Mouse (Mus musculus) midbrain, embryonic 13.5 days (tissue): ENCODE measurements around the gene Bcs1l. TPM values are rescaled to one million over a fixed set of nuclear protein-coding genes. Genes with fewer than 3 reads are reported as not detected.

ENCODE experiments used
- ATAC-seq: fragments of 200-750 bp; cut with Nextera tagmentation; 2 replicates; pipeline ENCODE4 v1.8.0; 2017; ENCODE audit warnings: mild to moderate bottlenecking, moderate TSS enrichment, moderate library complexity
- H3K27ac ChIP-seq: fragments of 300-500 bp; sonication (generic); 2 replicates; pipeline ENCODE4 v1.5.1; 2015; ENCODE audit warnings: inconsistent platforms, mild to moderate bottlenecking, moderate library complexity
- H3K27me3 ChIP-seq: fragments of 300-500 bp; sonication (generic); 2 replicates; pipeline ENCODE4 v1.6.1; 2015; ENCODE audit warnings: mild to moderate bottlenecking, inconsistent platforms
- H3K36me3 ChIP-seq: fragments of 300-500 bp; sonication (generic); 2 replicates; pipeline ENCODE4 v1.6.1; 2015; ENCODE audit warnings: mild to moderate bottlenecking, inconsistent platforms
- H3K4me1 ChIP-seq: fragments of 300-500 bp; sonication (generic); replicated peaks from 2 replicates; pipeline ENCODE4 v1.6.1; 2015; ENCODE audit warnings: inconsistent platforms
- H3K4me2 ChIP-seq: fragments of 300-500 bp; sonication (generic); replicated peaks from 2 replicates; pipeline ENCODE4 v1.6.1; 2015; ENCODE audit warnings: moderate library complexity, mild to moderate bottlenecking, inconsistent platforms
- H3K4me3 ChIP-seq: fragments of 300-500 bp; sonication (generic); replicated peaks from 2 replicates; pipeline ENCODE4 v1.5.1; 2015; ENCODE audit warnings: mild to moderate bottlenecking, inconsistent platforms
- H3K9ac ChIP-seq: fragments of 300-500 bp; sonication (generic); replicated peaks from 2 replicates; pipeline ENCODE4 v1.6.1; 2015; ENCODE audit warnings: mild to moderate bottlenecking, inconsistent platforms
- H3K9me3 ChIP-seq: fragments of 300-500 bp; sonication (generic); 2 replicates; pipeline ENCODE4 v1.6.1; 2016; ENCODE audit warnings: mild to moderate bottlenecking, inconsistent platforms
- WGBS: fragments of 180-500 bp; shearing (Covaris S2); methylation state at CpG from one replicate; pipeline ENCODE4 v1.1.7; 2015; 5-methylcytosine and 5-hydroxymethylcytosine counted together
- polyA plus RNA-seq: library from polyadenylated mRNA; unstranded; fragments of >200 nt; fragmentation: Nextera tagmentation; extraction: Ambion mirVana; gene quantifications from 2 replicates; pipeline ENCODE4 v1.2.1, GENCODE M21; 2015

Bcs1l gene
- 21.1 and 24.4 TPM in 2 replicates for polyA plus RNA-seq

GRCm38 (mm10) chr1:74587773-74588445, at the start of gene Bcs1l, which contains the start of gene Zfp142:
TSS of gene Bcs1l (plus strand) at chr1:74588289.
TSS of gene Zfp142 (minus strand) at chr1:74588246.
- H3K9me3 ChIP-seq: no peaks in the 10 kb centered on the region
- peak within 1 kb of the TSS; percentile 92 for H3K9ac ChIP-seq
- peak within 1 kb of the TSS; percentile 80 for H3K27ac ChIP-seq
- no peaks in the 10 kb centered on the region for H3K27me3 ChIP-seq
- H3K36me3 ChIP-seq: peaks cover 36% of the 10 kb centered on the region
- H3K4me3 ChIP-seq: peak within 1 kb of the TSS; percentile 91
- peak; percentile 100 for ATAC-seq
- WGBS: under 1% methylated on average over 48 of the region's 48 CpGs
- peaks cover 31% of the 10 kb centered on the region for H3K4me1 ChIP-seq
- peak within 1 kb of the TSS; percentile 94 for H3K4me2 ChIP-seq

GRCm38 (mm10) chr1:74538650-74539049, 49.4 kb upstream of the Bcs1l start:
- H3K4me2 ChIP-seq: no peak overlapping the region
- no peak overlapping the region for H3K27ac ChIP-seq
- H3K36me3 ChIP-seq: no peaks in the 10 kb centered on the region
- H3K9me3 ChIP-seq: no peaks in the 10 kb centered on the region
- H3K27me3 ChIP-seq: no peaks in the 10 kb centered on the region
- H3K4me3 ChIP-seq: no peak overlapping the region
- H3K9ac ChIP-seq: no peak overlapping the region
- H3K4me1 ChIP-seq: peaks cover 13% of the 10 kb centered on the region
- no peak for ATAC-seq

- Histone ChIP-seq H3K4me2 (peak within 1 kb of the TSS; percentile 36), H3K4me3 (no peak within 1 kb of the TSS), H3K9ac (0 out of 2 replicates have a peak within 1 kb of the TSS, but pooled peaks have one; percentile 41), H3K36me3 (no peaks in the 10 kb centered on the region), H3K27me3 (no peaks in the 10 kb centered on the region), H3K4me1 (peaks cover 13% of the 10 kb centered on the region), H3K27ac (no peak within 1 kb of the TSS; the same call in 1 of the 2 replicates), H3K9me3 (no peaks in the 10 kb centered on the region)
- 4% methylated on average over 6 of the region's 6 CpGs for WGBS
- ATAC-seq: peak; percentile 55
Observed at GRCm38 (mm10) chr1:74542451-74542961, 45.6 kb upstream of the Bcs1l start, which contains the start of gene Plcd4. TSS of gene Plcd4 (plus strand) at chr1:74542888.

GRCm38 (mm10) chr1:74544184-74544583, 43.9 kb upstream of the Bcs1l start, which contains the start of gene Usp37:
TSS of gene Usp37 (minus strand) at chr1:74544284.
- H3K9me3 ChIP-seq: no peaks in the 10 kb centered on the region
- no peaks in the 10 kb centered on the region for H3K27me3 ChIP-seq
- ATAC-seq: no peak
- H3K27ac ChIP-seq: no peak within 1 kb of the TSS
- no peaks in the 10 kb centered on the region for H3K36me3 ChIP-seq
- H3K9ac ChIP-seq: no peak within 1 kb of the TSS
- WGBS: 26% methylated on average over 4 of the region's 4 CpGs
- no peak within 1 kb of the TSS for H3K4me3 ChIP-seq
- 0 out of 2 replicates have a peak within 1 kb of the TSS, but pooled peaks have one; percentile 36 for H3K4me2 ChIP-seq
- peaks cover 13% of the 10 kb centered on the region for H3K4me1 ChIP-seq

GRCm38 (mm10) chr1:74559061-74559460, 29.0 kb upstream of the Bcs1l start:
- ATAC-seq: no peak

GRCm38 (mm10) chr1:74565834-74566233, 22.3 kb upstream of the Bcs1l start:
- peaks cover 70% of the 10 kb centered on the region for H3K36me3 ChIP-seq
- no peak overlapping the region for H3K4me3 ChIP-seq
- no peaks in the 10 kb centered on the region for H3K27me3 ChIP-seq
- H3K9me3 ChIP-seq: no peaks in the 10 kb centered on the region
- no peak overlapping the region for H3K4me2 ChIP-seq
- no peak for ATAC-seq
- no peak overlapping the region for H3K27ac ChIP-seq
- H3K9ac ChIP-seq: no peak overlapping the region
- no peaks in the 10 kb centered on the region for H3K4me1 ChIP-seq
- WGBS: 58% methylated on average over 6 of the region's 6 CpGs

More at GRCm38 (mm10) chr1:74559061-74559460, 29.0 kb upstream of the Bcs1l start:
- Histone ChIP-seq H3K9ac (no peak overlapping the region), H3K27me3 (no peaks in the 10 kb centered on the region), H3K4me3 (no peak overlapping the region), H3K27ac (no peak overlapping the region), H3K4me2 (no peak overlapping the region), H3K9me3 (no peaks in the 10 kb centered on the region), H3K4me1 (no peaks in the 10 kb centered on the region), H3K36me3 (peaks cover 7% of the 10 kb centered on the region)
- 83% methylated on average over 5 of the region's 5 CpGs for WGBS

- Histone ChIP-seq H3K27ac (no peak overlapping the region), H3K9ac (no peak overlapping the region), H3K4me3 (no peak overlapping the region), H3K4me1 (no peaks in the 10 kb centered on the region), H3K27me3 (no peaks in the 10 kb centered on the region), H3K4me2 (no peak overlapping the region), H3K9me3 (no peaks in the 10 kb centered on the region), H3K36me3 (peaks cover 95% of the 10 kb centered on the region)
- no peak for ATAC-seq
- WGBS: 93% methylated on average over 29 of the region's 29 CpGs
Observed at GRCm38 (mm10) chr1:74569739-74570719, 18.1 kb upstream of the Bcs1l start.

GRCm38 (mm10) chr1:74582621-74583020, 5.5 kb upstream of the Bcs1l start:
- Histone ChIP-seq H3K27ac (no peak overlapping the region), H3K4me2 (no peak overlapping the region), H3K4me3 (no peak overlapping the region), H3K9ac (no peak overlapping the region), H3K4me1 (peaks cover 22% of the 10 kb centered on the region), H3K36me3 (peaks cover 39% of the 10 kb centered on the region), H3K9me3 (no peaks in the 10 kb centered on the region), H3K27me3 (no peaks in the 10 kb centered on the region)
- 77% methylated on average over 3 of the region's 3 CpGs for WGBS
- no peak for ATAC-seq

GRCm38 (mm10) chr1:74584616-74585398, 3.3 kb upstream of the Bcs1l start:
- no peak for ATAC-seq
- Histone ChIP-seq H3K9ac (0 out of 2 replicates have a peak overlapping the region, but pooled peaks have one; percentile 36), H3K27ac (no peak overlapping the region), H3K4me1 (peaks cover 31% of the 10 kb centered on the region), H3K36me3 (peaks cover 19% of the 10 kb centered on the region), H3K4me3 (no peak overlapping the region), H3K4me2 (no peak overlapping the region), H3K27me3 (no peaks in the 10 kb centered on the region), H3K9me3 (no peaks in the 10 kb centered on the region)
- WGBS: 98% methylated on average over 3 of the region's 3 CpGs

GRCm38 (mm10) chr1:74587233-74587772, 786 bp upstream of the Bcs1l start:
- peaks cover 37% of the 10 kb centered on the region for H3K36me3 ChIP-seq
- H3K9me3 ChIP-seq: no peaks in the 10 kb centered on the region
- peak overlapping the region; percentile 94 for H3K4me2 ChIP-seq
- ATAC-seq: no peak
- H3K9ac ChIP-seq: peak overlapping the region; percentile 92
- peak overlapping the region; percentile 80 for H3K27ac ChIP-seq
- peak overlapping the region; percentile 91 for H3K4me3 ChIP-seq
- no peaks in the 10 kb centered on the region for H3K27me3 ChIP-seq
- H3K4me1 ChIP-seq: peaks cover 31% of the 10 kb centered on the region
- WGBS: under 1% methylated on average over 24 of the region's 24 CpGs

- Histone ChIP-seq H3K9ac (no peak overlapping the region), H3K4me1 (no peaks in the 10 kb centered on the region), H3K27ac (no peak overlapping the region), H3K27me3 (no peaks in the 10 kb centered on the region), H3K4me3 (no peak overlapping the region), H3K4me2 (no peak overlapping the region), H3K9me3 (no peaks in the 10 kb centered on the region), H3K36me3 (peaks cover 85% of the 10 kb centered on the region)
- 92% methylated on average over 8 of the region's 8 CpGs for WGBS
- ATAC-seq: no peak
Observed at GRCm38 (mm10) chr1:74594434-74594833, 6.3 kb downstream of the Bcs1l start.
